Mouse (Mus musculus): Measurements from ENCODE around the gene Cfap97d2. TPM values are rescaled to one million over a fixed set of nuclear protein-coding genes. Genes with fewer than 3 reads are reported as not detected.

Gene Cfap97d2
- total RNA-seq, 2 experiments from 2014 or later, result 3.1 to 3.2 TPM

- TF ChIP-seq CTCF (conservative IDR thresholded peaks at IDR 0.05), result no peak
- Histone ChIP-seq H3K4me3 (peak overlapping the region; percentile 90), H3K27ac (peak overlapping the region; percentile 89)
- DNase-seq (ENCODE audit: low spot score in 2 of 2), result no peak
Observed at GRCm38 (mm10) chr8:13675524-13675923, 30.2 kb upstream of the Cfap97d2 start.

GRCm38 (mm10) chr8:13676302-13676700 lies 29.4 kb upstream of the Cfap97d2 start:
- peak; percentile 57 for TF ChIP-seq CTCF (conservative IDR thresholded peaks at IDR 0.05)
- Histone ChIP-seq H3K4me3 (peak overlapping the region; percentile 90), H3K27ac (peak overlapping the region; percentile 89)
- peak; percentile 50 to 51 for DNase-seq (ENCODE audit: low spot score in 2 of 2)

- H3K4me3 ChIP-seq, result peak overlapping the region; percentile 90
- no peak for TF ChIP-seq CTCF (conservative IDR thresholded peaks at IDR 0.05)
- H3K27ac ChIP-seq, result peak overlapping the region; percentile 89
- DNase-seq (ENCODE audit: low spot score in 2 of 2), result peak; percentile 59 to 70
Observed at GRCm38 (mm10) chr8:13676701-13677412, 28.8 kb upstream of the Cfap97d2 start.

GRCm38 (mm10) chr8:13677413-13677883 lies 28.2 kb upstream of the Cfap97d2 start, which contains the start of gene Rasa3:
Gene Rasa3, minus strand, starts transcription at chr8:13677603.
- no peak; the same call in none of the 2 replicates for TF ChIP-seq CTCF (conservative IDR thresholded peaks at IDR 0.05)
- Histone ChIP-seq H3K27ac (peak within 1 kb of the TSS; percentile 89), H3K4me3 (peak within 1 kb of the TSS; percentile 90)
- DNase-seq (ENCODE audit: low spot score in 2 of 2), result peak; percentile 93 to 96

GRCm38 (mm10) chr8:13678182-13678581 lies 27.5 kb upstream of the Cfap97d2 start:
- peak overlapping the region; percentile 90 for H3K4me3 ChIP-seq
- no peak for TF ChIP-seq CTCF (conservative IDR thresholded peaks at IDR 0.05)
- H3K27ac ChIP-seq, result no peak overlapping the region
- DNase-seq (ENCODE audit: low spot score in 2 of 2), result no peak

GRCm38 (mm10) chr8:13684131-13684530 lies 21.6 kb upstream of the Cfap97d2 start:
- no peak overlapping the region for H3K4me3 ChIP-seq
- TF ChIP-seq CTCF (conservative IDR thresholded peaks at IDR 0.05), result no peak
- no peak overlapping the region for H3K27ac ChIP-seq
- no peak for DNase-seq (ENCODE audit: low spot score in 2 of 2)

- H3K27ac ChIP-seq, result no peak overlapping the region
- DNase-seq (ENCODE audit: low spot score in 2 of 2), result no peak
- no peak overlapping the region for H3K4me3 ChIP-seq
- TF ChIP-seq CTCF (conservative IDR thresholded peaks at IDR 0.05), result no peak
Observed at GRCm38 (mm10) chr8:13685674-13686314, 19.9 kb upstream of the Cfap97d2 start.

GRCm38 (mm10) chr8:13686426-13686825 lies 19.3 kb upstream of the Cfap97d2 start:
- no peak for TF ChIP-seq CTCF (conservative IDR thresholded peaks at IDR 0.05)
- Histone ChIP-seq H3K4me3 (no peak overlapping the region), H3K27ac (no peak overlapping the region)
- no peak for DNase-seq (ENCODE audit: low spot score in 2 of 2)

- peak; percentile 51 for TF ChIP-seq CTCF (conservative IDR thresholded peaks at IDR 0.05)
- Histone ChIP-seq H3K27ac (no peak overlapping the region), H3K4me3 (no peak overlapping the region)
- no peak for DNase-seq (ENCODE audit: low spot score in 2 of 2)
Observed at GRCm38 (mm10) chr8:13687101-13687717, 18.5 kb upstream of the Cfap97d2 start.

GRCm38 (mm10) chr8:13687941-13688340 lies 17.7 kb upstream of the Cfap97d2 start:
- no peak for DNase-seq (ENCODE audit: low spot score in 2 of 2)
- Histone ChIP-seq H3K4me3 (no peak overlapping the region), H3K27ac (peak overlapping the region; percentile 40; the same call in 1 of the 2 replicates)
- TF ChIP-seq CTCF (conservative IDR thresholded peaks at IDR 0.05), result peak; percentile 60

- TF ChIP-seq CTCF (conservative IDR thresholded peaks at IDR 0.05), result no peak
- DNase-seq (ENCODE audit: low spot score in 2 of 2), result no peak
- Histone ChIP-seq H3K4me3 (no peak overlapping the region), H3K27ac (peak overlapping the region; percentile 40; the same call in 1 of the 2 replicates)
Observed at GRCm38 (mm10) chr8:13688461-13688860, 17.2 kb upstream of the Cfap97d2 start.

- no peak for DNase-seq (ENCODE audit: low spot score in 2 of 2)
- Histone ChIP-seq H3K4me3 (no peak overlapping the region), H3K27ac (no peak overlapping the region)
- no peak for TF ChIP-seq CTCF (conservative IDR thresholded peaks at IDR 0.05)
Observed at GRCm38 (mm10) chr8:13689331-13689730, 16.4 kb upstream of the Cfap97d2 start.

Data from layer of hippocampus, adult 2 months (tissue).